Mouse (Mus musculus) small intestine, adult 2 months (tissue): ENCODE results near the gene Tmem52. TPM values are rescaled to one million over a fixed set of nuclear protein-coding genes. Genes with fewer than 3 reads are reported as not detected.
"Not testable (repeated sequence)": the region's sequence is repeated elsewhere in the genome, so short reads cannot be mapped to it uniquely, and the experiment has no call there.

Experiments used
- H3K27ac ChIP-seq: fragments of 200-500 bp; 2 replicates; pipeline ENCODE4 v1.5.1; 2012; ENCODE audit warnings: low read depth, low read length, control low read depth, inconsistent platforms; ENCODE audit not compliant: insufficient read depth
- H3K27me3 ChIP-seq: fragments of 200-500 bp; 2 replicates; pipeline ENCODE4 v1.6.1; 2012; ENCODE audit warnings: mild to moderate bottlenecking, moderate library complexity, low read length, inconsistent platforms; ENCODE audit not compliant: control insufficient read depth, insufficient read depth
- H3K36me3 ChIP-seq: fragments of 200-500 bp; 2 replicates; pipeline ENCODE4 v1.6.1; 2012; ENCODE audit warnings: mild to moderate bottlenecking, low read length, control low read depth, inconsistent platforms; ENCODE audit not compliant: control insufficient read depth, insufficient read depth
- H3K4me1 ChIP-seq: fragments of 200-500 bp; 2 replicates; pipeline ENCODE4 v1.6.1; 2012; ENCODE audit warnings: low read length, inconsistent platforms, mixed read lengths; ENCODE audit not compliant: control insufficient read depth, insufficient read depth, insufficient read length
- H3K4me3 ChIP-seq: fragments of 200-500 bp; 2 replicates; pipeline ENCODE4 v1.5.1; 2012; ENCODE audit warnings: low read depth, mild to moderate bottlenecking, control low read depth, inconsistent platforms, low read length, moderate library complexity
- CTCF ChIP-seq: fragments of 200-500 bp; IDR thresholded peaks from 2 replicates; pipeline ENCODE4 v1.5.1; 2012; ENCODE audit warnings: low read depth, mild to moderate bottlenecking, control low read depth, inconsistent platforms, low read length, moderate library complexity, mixed read lengths; ENCODE audit not compliant: insufficient replicate concordance, insufficient read length; ENCODE audit errors: extremely low read depth
- POLR2A ChIP-seq: fragments of 200-500 bp; IDR thresholded peaks from 2 replicates; pipeline ENCODE4 v1.6.1; 2012; ENCODE audit warnings: low read depth, mild to moderate bottlenecking, control low read depth, inconsistent platforms, low read length, moderate library complexity
- WGBS: fragments of 180-500 bp; shearing (Covaris S2); methylation state at CpG from one replicate; pipeline ENCODE4 v1.1.7; 2018; 5-methylcytosine and 5-hydroxymethylcytosine counted together
- polyA plus RNA-seq: library from polyadenylated mRNA; depleted of rRNA; stranded (reverse); fragments of >200 nt; gene quantifications from 2 replicates; pipeline ENCODE4 v1.2.3, GENCODE M21; 2012

The Tmem52 gene
- polyA plus RNA-seq, 1 experiment, result 2.1 TPM

- no peak overlapping the region for H3K27ac ChIP-seq
- WGBS, result 66% methylated on average over 3 of the region's 3 CpGs
- TF ChIP-seq CTCF (no peak), POLR2A (no peak)
- H3K36me3 ChIP-seq, result no peaks in the 10 kb centered on the region
- peaks cover 10% of the 10 kb centered on the region for H3K4me1 ChIP-seq
- no peaks in the 10 kb centered on the region for H3K27me3 ChIP-seq
- H3K4me3 ChIP-seq, result no peak overlapping the region
Observed at GRCm38 (mm10) chr4:155472716-155473290, 3.9 kb downstream of the Tmem52 start.

DNA sequence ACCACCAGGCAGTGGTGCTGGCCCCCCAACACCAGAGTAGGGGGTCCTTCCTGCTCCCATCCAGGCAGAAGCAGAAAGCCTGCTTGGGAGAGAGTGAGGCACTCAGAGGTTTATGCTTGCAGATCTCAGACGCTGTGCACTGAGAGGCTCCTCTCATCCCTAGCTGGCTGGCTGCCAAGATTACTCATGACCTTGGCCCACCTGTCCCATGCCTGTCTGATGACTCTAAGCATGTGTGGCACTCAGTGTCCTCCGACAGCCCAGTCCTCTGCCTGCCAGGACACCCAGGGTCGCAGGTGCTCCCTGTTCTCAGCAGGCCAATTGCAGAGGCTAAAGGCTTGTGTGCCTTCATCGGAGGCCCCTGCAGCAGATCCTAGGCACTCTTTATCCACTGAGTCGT, 4.4 kb downstream of the Tmem52 start:
- TF ChIP-seq CTCF, result no peak
- TF ChIP-seq POLR2A, result no peak
- 23% methylated on average over 5 of the region's 5 CpGs for WGBS
- Histone ChIP-seq H3K36me3 (no peaks in the 10 kb centered on the region), H3K4me1 (peaks cover 10% of the 10 kb centered on the region), H3K4me3 (no peak overlapping the region), H3K27me3 (no peaks in the 10 kb centered on the region), H3K27ac (no peak overlapping the region)

DNA sequence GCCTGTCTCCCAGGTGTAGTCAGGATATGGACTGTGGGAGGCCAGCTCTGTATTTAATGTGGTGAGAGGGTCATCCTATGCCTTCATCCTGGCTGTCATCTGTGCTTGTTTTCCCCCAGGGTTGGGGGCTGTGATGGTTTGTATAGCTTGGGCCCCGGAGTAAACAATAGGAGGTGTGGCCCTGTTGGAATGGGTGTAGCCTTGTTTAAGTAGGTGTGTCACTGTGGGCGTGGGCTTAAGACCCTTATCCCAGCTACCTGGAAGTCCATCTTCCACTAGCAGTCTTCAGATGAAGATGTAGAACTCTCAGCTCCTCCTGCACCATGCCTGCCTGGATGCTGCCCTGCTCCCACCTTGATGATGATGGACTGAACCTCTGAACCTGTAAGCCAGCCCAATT, 4.9 kb downstream of the Tmem52 start:
- H3K4me1 ChIP-seq, H3K27ac ChIP-seq: not testable (repeated sequence)

DNA sequence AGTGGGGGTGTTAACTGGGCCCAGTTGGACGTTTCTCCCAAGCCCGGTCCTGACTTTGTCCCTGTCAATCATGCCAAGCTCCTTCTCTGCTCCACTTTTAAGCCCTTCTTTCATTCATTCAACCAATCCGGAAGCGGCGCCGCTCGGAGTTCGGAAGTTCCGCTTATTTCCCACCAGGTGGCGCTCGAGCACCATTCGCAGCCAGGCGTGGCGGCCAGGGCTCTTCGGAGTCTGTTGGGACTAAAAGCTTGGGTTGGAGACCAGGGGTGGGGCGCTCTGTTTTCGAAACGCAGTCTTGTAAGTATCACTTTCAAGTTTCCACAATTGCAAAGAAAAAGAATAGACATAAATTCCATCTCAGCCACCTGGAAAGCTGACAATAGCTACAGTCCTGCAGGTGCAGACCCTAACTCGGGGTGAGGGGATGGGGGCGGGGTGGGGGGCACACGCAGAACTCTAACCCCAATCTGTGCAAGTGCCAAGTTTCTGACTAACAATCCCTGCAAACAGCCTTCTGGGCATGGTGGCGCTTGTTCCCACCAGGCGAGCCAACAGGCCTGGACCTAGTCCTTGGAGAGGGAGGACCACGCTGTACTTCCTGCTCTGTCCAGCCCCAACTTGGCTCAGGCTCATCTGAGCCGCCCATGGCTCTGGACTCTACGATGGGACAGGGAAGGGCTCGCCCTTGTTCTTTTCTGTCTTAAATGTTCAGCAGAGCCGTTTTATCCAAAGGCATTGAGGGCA, 12.6 kb downstream of the Tmem52 start:
- peaks cover 21% of the 10 kb centered on the region for H3K4me1 ChIP-seq
- peak overlapping the region; percentile 66 for H3K27ac ChIP-seq
- peak; percentile 96 for TF ChIP-seq CTCF
- peak; percentile 33; the same call in 1 of the 2 replicates for TF ChIP-seq POLR2A
- WGBS, result 5% methylated on average over 28 of the region's 28 CpGs
- no peaks in the 10 kb centered on the region for H3K27me3 ChIP-seq
- peak overlapping the region; percentile 34 for H3K4me3 ChIP-seq
- H3K36me3 ChIP-seq, result no peaks in the 10 kb centered on the region

More for the DNA sequence above, 4.9 kb downstream of the Tmem52 start:
- 29% methylated on average over 2 of the region's 2 CpGs for WGBS
- H3K36me3 ChIP-seq, H3K4me3 ChIP-seq, H3K27me3 ChIP-seq: not testable (repeated sequence)

DNA sequence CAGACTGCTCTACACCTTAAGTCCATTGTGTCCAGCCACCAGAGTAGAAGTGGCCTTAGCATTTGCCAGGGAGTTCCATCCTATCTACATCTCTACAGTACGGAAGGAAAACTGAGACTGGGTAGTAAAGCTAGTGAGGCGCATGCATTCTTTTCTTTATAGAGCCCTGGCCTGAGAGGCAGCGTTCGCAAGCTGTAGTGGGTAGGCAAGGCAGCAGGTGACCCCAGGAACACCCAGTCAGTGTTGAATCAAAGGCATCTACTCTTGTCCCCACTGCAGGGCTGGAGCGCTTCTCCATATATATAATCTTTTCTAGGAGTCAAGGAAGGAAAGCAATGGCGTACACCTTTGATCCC, 13.2 kb downstream of the Tmem52 start:
- no peak for TF ChIP-seq POLR2A
- WGBS, result 82% methylated on average over 6 of the region's 6 CpGs
- Histone ChIP-seq H3K4me3 (no peak overlapping the region), H3K4me1 (peaks cover 26% of the 10 kb centered on the region), H3K27ac (peak overlapping the region; percentile 66), H3K27me3 (no peaks in the 10 kb centered on the region), H3K36me3 (no peaks in the 10 kb centered on the region)

- no peak overlapping the region for H3K27ac ChIP-seq
- no peaks in the 10 kb centered on the region for H3K27me3 ChIP-seq
- no peak overlapping the region for H3K4me3 ChIP-seq
- WGBS, result 93% methylated on average over 8 of the region's 8 CpGs
- TF ChIP-seq POLR2A, result no peak
- TF ChIP-seq CTCF, result no peak
- H3K4me1 ChIP-seq, result peaks cover 34% of the 10 kb centered on the region
- H3K36me3 ChIP-seq, result no peaks in the 10 kb centered on the region
Observed at GRCm38 (mm10) chr4:155482733-155483540, 14.0 kb downstream of the Tmem52 start.

DNA sequence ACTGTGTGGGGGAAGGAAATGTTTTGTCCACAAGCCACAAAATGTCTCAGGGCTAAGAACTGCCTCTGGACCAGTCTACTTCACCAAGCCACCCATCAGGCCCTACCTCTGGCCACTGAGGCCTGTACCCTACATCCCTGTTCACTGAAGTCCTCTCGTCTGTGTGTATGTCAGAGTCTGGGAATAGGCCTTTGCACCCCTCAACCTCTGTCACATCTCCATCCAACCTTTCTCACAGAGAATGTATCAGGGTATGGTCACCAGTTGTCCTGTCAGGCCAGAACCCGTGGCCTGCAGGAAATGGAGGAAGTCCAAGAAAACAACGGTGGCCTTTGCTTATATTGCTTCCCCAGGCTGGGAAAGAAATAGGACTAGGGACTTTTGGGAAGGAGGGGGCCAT, 16.6 kb downstream of the Tmem52 start:
- Histone ChIP-seq H3K27ac (peak overlapping the region; percentile 97), H3K36me3 (no peaks in the 10 kb centered on the region), H3K4me3 (no peak overlapping the region), H3K27me3 (no peaks in the 10 kb centered on the region), H3K4me1 (peaks cover 48% of the 10 kb centered on the region)
- WGBS, result 76% methylated on average over 3 of the region's 3 CpGs
- TF ChIP-seq POLR2A, result no peak
